Mouse (Mus musculus) heart, postnatal 0 days (tissue): Measurements from ENCODE around the gene Selenon. TPM values are rescaled to one million over a fixed set of nuclear protein-coding genes. Genes with fewer than 3 reads are reported as not detected.

Experiments used
- ATAC-seq: fragments of 200-750 bp; cut with Nextera tagmentation; 2 replicates; pipeline ENCODE4 v1.8.0; 2017; ENCODE audit warnings: low read depth, moderate number of reproducible peaks, moderate library complexity; ENCODE audit not compliant: insufficient read depth
- DNase-seq: peaks from one replicate; pipeline ENCODE4 v3.0.0-alpha.2; 2016; ENCODE audit warnings: low spot score
- H3K27ac ChIP-seq: fragments of 300-500 bp; sonication (generic); 2 replicates; pipeline ENCODE4 v1.5.1; 2014; ENCODE audit warnings: low read depth, mild to moderate bottlenecking
- H3K27me3 ChIP-seq: fragments of 300-500 bp; sonication (generic); 2 replicates; pipeline ENCODE4 v1.6.1; 2014; ENCODE audit warnings: low read length, mixed read lengths; ENCODE audit not compliant: control insufficient read depth, insufficient read depth
- H3K36me3 ChIP-seq: fragments of 300-500 bp; sonication (generic); replicated peaks from 2 replicates; pipeline ENCODE4 v1.6.1; 2014; ENCODE audit warnings: low read length, mixed read lengths; ENCODE audit not compliant: control insufficient read depth, insufficient read depth
- H3K4me1 ChIP-seq: fragments of 300-500 bp; sonication (generic); 2 replicates; pipeline ENCODE4 v1.6.1; 2014; ENCODE audit warnings: antibody characterized with exemption; ENCODE audit not compliant: control insufficient read depth, insufficient read depth
- H3K4me2 ChIP-seq: fragments of 300-500 bp; sonication (generic); 2 replicates; pipeline ENCODE4 v1.6.1; 2014; ENCODE audit warnings: low read depth, mild to moderate bottlenecking, low read length, moderate library complexity
- H3K4me3 ChIP-seq: fragments of 300-500 bp; sonication (generic); 2 replicates; pipeline ENCODE4 v1.5.1; 2014; ENCODE audit warnings: low read depth, low read length
- H3K9ac ChIP-seq: fragments of 300-500 bp; sonication (generic); replicated peaks from 2 replicates; pipeline ENCODE4 v1.6.1; 2014; ENCODE audit warnings: low read depth, low read length, mixed read lengths
- H3K9me3 ChIP-seq: fragments of 300-500 bp; sonication (generic); replicated peaks from 2 replicates; pipeline ENCODE4 v1.6.1; 2016; ENCODE audit warnings: low read length; ENCODE audit not compliant: control insufficient read depth
- CTCF ChIP-seq: IDR thresholded peaks from 2 replicates; pipeline ENCODE4 v1.5.1; 2016; ENCODE audit warnings: antibody characterized with exemption, control low read depth, low read depth
- EP300 ChIP-seq: IDR thresholded peaks from 2 replicates; pipeline ENCODE4 v1.6.1; 2016; ENCODE audit warnings: antibody characterized with exemption, low read depth
- WGBS: fragments of 180-500 bp; shearing (Covaris S2); extraction: QIAGEN DNeasy Blood & Tissue Kit; methylation state at CpG from one replicate; pipeline ENCODE4 v1.1.7; 2014; 5-methylcytosine and 5-hydroxymethylcytosine counted together
- polyA plus RNA-seq: library from polyadenylated mRNA; unstranded; fragments of >200 nt; fragmentation: Nextera tagmentation; extraction: Ambion mirVana; gene quantifications from 2 replicates; pipeline ENCODE4 v1.2.1, GENCODE M21; 2015
- total RNA-seq: library from RNA; depleted of rRNA; stranded (reverse); fragments of >200 nt; gene quantifications from 2 replicates; pipeline ENCODE4 v1.2.3, GENCODE M21; 2014; ENCODE audit warnings: low replicate concordance

The Selenon gene
- total and polyA plus RNA-seq, 2 experiments from 2014 or later: 6.8 to 18.2 TPM

DNA sequence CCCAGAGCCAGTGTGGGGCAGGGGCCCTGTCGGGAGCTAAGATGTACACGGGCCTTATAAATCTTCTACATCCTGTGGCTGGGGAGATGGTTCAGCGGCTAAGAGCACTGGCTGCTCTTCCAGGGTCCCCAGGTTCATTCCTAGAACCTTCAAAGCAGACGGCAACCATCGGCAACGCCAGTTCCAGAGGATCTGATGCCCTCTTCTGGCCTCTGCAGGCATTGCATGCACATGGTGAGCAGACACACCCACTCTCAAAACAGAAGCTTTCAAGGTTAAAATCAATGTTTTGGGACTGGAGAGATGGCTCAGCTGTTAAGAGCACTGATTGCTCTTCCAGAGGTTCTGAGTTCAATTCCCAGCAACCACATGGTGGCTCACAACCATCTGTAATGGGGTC is 17.2 kb upstream of the Selenon start:
- WGBS: 84% methylated on average over 6 of the region's 6 CpGs
- peaks cover 23% of the 10 kb centered on the region for H3K36me3 ChIP-seq
- H3K4me3 ChIP-seq: no peak overlapping the region
- TF ChIP-seq EP300: no peak
- TF ChIP-seq CTCF: peak; percentile 33
- no peaks in the 10 kb centered on the region for H3K4me1 ChIP-seq
- H3K27ac ChIP-seq: no peak overlapping the region
- ATAC-seq (no peak), DNase-seq (no peak)
- no peak overlapping the region for H3K9ac ChIP-seq
- no peaks in the 10 kb centered on the region for H3K9me3 ChIP-seq
- no peaks in the 10 kb centered on the region for H3K27me3 ChIP-seq
- H3K4me2 ChIP-seq: no peak overlapping the region

GRCm38 (mm10) chr4:134567377-134568226 is 15.6 kb upstream of the Selenon start:
- Histone ChIP-seq H3K27me3 (no peaks in the 10 kb centered on the region), H3K9ac (no peak overlapping the region), H3K27ac (no peak overlapping the region), H3K36me3 (peaks cover 34% of the 10 kb centered on the region), H3K4me3 (no peak overlapping the region), H3K4me2 (no peak overlapping the region), H3K9me3 (no peaks in the 10 kb centered on the region), H3K4me1 (no peaks in the 10 kb centered on the region)
- DNase-seq (no peak), ATAC-seq (no peak)
- TF ChIP-seq EP300: no peak
- TF ChIP-seq CTCF: no peak
- 62% methylated on average over 19 of the region's 19 CpGs for WGBS

DNA sequence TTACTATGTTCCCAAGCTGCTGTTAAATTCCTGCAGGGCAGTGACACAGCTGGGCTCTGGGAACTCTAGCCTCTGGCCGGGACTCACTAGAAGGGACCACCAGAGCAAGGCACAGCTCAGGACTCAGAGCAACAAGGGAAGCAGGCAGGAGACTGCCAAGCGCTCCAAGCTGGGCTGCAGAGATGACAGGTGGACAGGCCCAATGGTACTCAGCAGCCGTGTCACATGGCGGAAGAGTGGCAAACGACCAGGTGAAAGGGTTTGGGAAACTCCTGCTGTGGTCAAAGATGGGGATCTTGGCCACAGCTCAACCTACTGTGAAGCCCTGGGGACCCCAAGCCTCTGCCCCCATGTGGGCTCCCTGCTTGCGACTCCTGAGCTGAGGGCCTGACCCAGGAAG is 12.1 kb upstream of the Selenon start:
- H3K27me3 ChIP-seq: no peaks in the 10 kb centered on the region
- no peak overlapping the region for H3K27ac ChIP-seq
- H3K9ac ChIP-seq: no peak overlapping the region
- no peak overlapping the region for H3K4me2 ChIP-seq
- H3K36me3 ChIP-seq: peaks cover 44% of the 10 kb centered on the region
- ATAC-seq (no peak), DNase-seq (no peak)
- no peaks in the 10 kb centered on the region for H3K4me1 ChIP-seq
- H3K4me3 ChIP-seq: no peak overlapping the region
- no peaks in the 10 kb centered on the region for H3K9me3 ChIP-seq
- WGBS: 79% methylated on average over 6 of the region's 6 CpGs
- TF ChIP-seq EP300: no peak
- no peak for TF ChIP-seq CTCF

GRCm38 (mm10) chr4:134563624-134564023 is 11.7 kb upstream of the Selenon start:
- H3K9me3 ChIP-seq: no peaks in the 10 kb centered on the region
- H3K9ac ChIP-seq: no peak overlapping the region
- H3K27me3 ChIP-seq: no peaks in the 10 kb centered on the region
- WGBS: 79% methylated on average over 15 of the region's 16 CpGs
- TF ChIP-seq EP300: no peak
- TF ChIP-seq CTCF: no peak
- peaks cover 44% of the 10 kb centered on the region for H3K36me3 ChIP-seq
- H3K4me1 ChIP-seq: no peaks in the 10 kb centered on the region
- ATAC-seq: no peak
- no peak overlapping the region for H3K4me3 ChIP-seq
- H3K4me2 ChIP-seq: no peak overlapping the region
- no peak overlapping the region for H3K27ac ChIP-seq
- no peak for DNase-seq

DNA sequence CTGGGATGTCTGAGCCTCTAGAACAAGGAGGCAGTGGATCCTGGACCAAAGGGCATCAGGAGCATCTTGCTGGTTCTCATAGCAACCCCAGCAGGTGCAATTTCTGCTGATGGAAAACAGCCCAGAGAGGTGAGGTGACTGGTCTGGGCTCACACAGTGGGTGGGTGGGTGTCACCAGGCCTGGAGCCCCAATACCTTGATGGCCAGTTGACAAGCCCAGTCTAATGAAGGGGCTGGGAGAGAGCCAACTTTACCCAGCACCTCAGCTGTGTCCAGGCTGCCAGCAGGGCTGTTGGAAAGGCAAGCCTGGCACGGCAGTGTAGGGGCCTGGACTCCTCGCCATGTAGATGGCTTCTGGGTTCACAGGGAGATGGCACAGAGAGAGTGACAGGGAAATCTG is 10.0 kb upstream of the Selenon start:
- no peak for TF ChIP-seq CTCF
- no peak for TF ChIP-seq EP300
- DNase-seq (no peak), ATAC-seq (no peak)
- no peaks in the 10 kb centered on the region for H3K4me1 ChIP-seq
- no peaks in the 10 kb centered on the region for H3K9me3 ChIP-seq
- H3K27me3 ChIP-seq: no peaks in the 10 kb centered on the region
- whole genome bisulfite sequencing: 77% methylated on average over 2 of the region's 2 CpGs
- no peak overlapping the region for H3K9ac ChIP-seq
- H3K36me3 ChIP-seq: peaks cover 41% of the 10 kb centered on the region
- H3K4me3 ChIP-seq: no peak overlapping the region
- no peak overlapping the region for H3K4me2 ChIP-seq
- H3K27ac ChIP-seq: no peak overlapping the region

DNA sequence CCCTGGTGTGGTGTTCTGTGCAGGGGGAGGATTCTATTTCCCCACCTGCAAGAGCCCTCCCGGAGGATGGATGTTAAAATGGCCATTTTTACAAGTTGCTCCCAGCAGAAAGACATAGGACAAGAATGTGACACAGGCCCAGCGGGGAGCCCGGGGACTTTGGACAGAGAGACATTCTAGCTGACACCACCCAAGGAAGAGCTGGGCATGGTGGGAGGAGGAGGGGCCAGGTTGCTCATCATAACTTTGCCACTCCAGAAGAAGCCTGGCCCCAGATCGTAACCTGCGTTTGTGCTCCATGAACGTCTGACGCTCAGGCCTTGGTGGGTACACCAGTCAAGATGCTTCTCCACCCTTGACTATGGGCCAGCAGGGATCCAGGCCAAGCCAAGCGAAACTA is 8.7 kb upstream of the Selenon start:
- H3K4me3 ChIP-seq: no peak overlapping the region
- DNase-seq (no peak), ATAC-seq (no peak)
- H3K9ac ChIP-seq: no peak overlapping the region
- H3K4me1 ChIP-seq: no peaks in the 10 kb centered on the region
- H3K4me2 ChIP-seq: no peak overlapping the region
- no peak overlapping the region for H3K27ac ChIP-seq
- H3K36me3 ChIP-seq: peaks cover 41% of the 10 kb centered on the region
- H3K9me3 ChIP-seq: no peaks in the 10 kb centered on the region
- 86% methylated on average over 8 of the region's 8 CpGs for WGBS
- H3K27me3 ChIP-seq: no peaks in the 10 kb centered on the region
- TF ChIP-seq CTCF (no peak), EP300 (no peak)
